Mouse (Mus musculus): ENCODE data around the gene Isoc2a.

GRCm38 (mm10) chr7:4927711-4928110, 50.8 kb downstream of the Isoc2a start:
- TF ChIP-seq GATA1 (IDR thresholded peaks at IDR 0.05; ENCODE audit: low read length), result no peak
- no peak for TF ChIP-seq TAL1 (IDR thresholded peaks at IDR 0.05; ENCODE audit: low read length)
